Mouse (Mus musculus) small intestine, adult 2 months (tissue): Measurements from ENCODE around the gene Cbarp. TPM values are rescaled to one million over a fixed set of nuclear protein-coding genes. Genes with fewer than 3 reads are reported as not detected.

Experiments
- H3K27ac ChIP-seq: fragments of 200-500 bp; 2 replicates; pipeline ENCODE4 v1.5.1; 2012; ENCODE audit warnings: low read depth, low read length, control low read depth, inconsistent platforms; ENCODE audit not compliant: insufficient read depth
- H3K27me3 ChIP-seq: fragments of 200-500 bp; 2 replicates; pipeline ENCODE4 v1.6.1; 2012; ENCODE audit warnings: mild to moderate bottlenecking, moderate library complexity, low read length, inconsistent platforms; ENCODE audit not compliant: control insufficient read depth, insufficient read depth
- H3K36me3 ChIP-seq: fragments of 200-500 bp; 2 replicates; pipeline ENCODE4 v1.6.1; 2012; ENCODE audit warnings: mild to moderate bottlenecking, low read length, control low read depth, inconsistent platforms; ENCODE audit not compliant: control insufficient read depth, insufficient read depth
- H3K4me1 ChIP-seq: fragments of 200-500 bp; 2 replicates; pipeline ENCODE4 v1.6.1; 2012; ENCODE audit warnings: low read length, inconsistent platforms, mixed read lengths; ENCODE audit not compliant: control insufficient read depth, insufficient read depth, insufficient read length
- H3K4me3 ChIP-seq: fragments of 200-500 bp; 2 replicates; pipeline ENCODE4 v1.5.1; 2012; ENCODE audit warnings: low read depth, mild to moderate bottlenecking, control low read depth, inconsistent platforms, low read length, moderate library complexity
- CTCF ChIP-seq: fragments of 200-500 bp; IDR thresholded peaks from 2 replicates; pipeline ENCODE4 v1.5.1; 2012; ENCODE audit warnings: low read depth, mild to moderate bottlenecking, control low read depth, inconsistent platforms, low read length, moderate library complexity, mixed read lengths; ENCODE audit not compliant: insufficient replicate concordance, insufficient read length; ENCODE audit errors: extremely low read depth
- POLR2A ChIP-seq: fragments of 200-500 bp; IDR thresholded peaks from 2 replicates; pipeline ENCODE4 v1.6.1; 2012; ENCODE audit warnings: low read depth, mild to moderate bottlenecking, control low read depth, inconsistent platforms, low read length, moderate library complexity
- WGBS: fragments of 180-500 bp; shearing (Covaris S2); methylation state at CpG from one replicate; pipeline ENCODE4 v1.1.7; 2018; 5-methylcytosine and 5-hydroxymethylcytosine counted together
- polyA plus RNA-seq: library from polyadenylated mRNA; depleted of rRNA; stranded (reverse); fragments of >200 nt; gene quantifications from 2 replicates; pipeline ENCODE4 v1.2.3, GENCODE M21; 2012

Gene Cbarp
- polyA plus RNA-seq, 1 experiment = 6.6 TPM

GRCm38 (mm10) chr10:80150226-80151210 is 9.9 kb upstream of the Cbarp start:
- peaks cover 51% of the 10 kb centered on the region for H3K4me1 ChIP-seq
- no peaks in the 10 kb centered on the region for H3K27me3 ChIP-seq
- H3K36me3 ChIP-seq = peaks cover 64% of the 10 kb centered on the region
- H3K27ac ChIP-seq = peak overlapping the region; percentile 89
- no peak for TF ChIP-seq CTCF
- peak overlapping the region; percentile 97 for H3K4me3 ChIP-seq
- WGBS = 1% methylated on average over 70 of the region's 71 CpGs

GRCm38 (mm10) chr10:80149291-80150225 is 8.9 kb upstream of the Cbarp start:
- TF ChIP-seq POLR2A (peak; percentile 66; the same call in 1 of the 2 replicates), CTCF (no peak)
- peaks cover 53% of the 10 kb centered on the region for H3K4me1 ChIP-seq

GRCm38 (mm10) chr10:80148610-80149290 is 8.1 kb upstream of the Cbarp start:
- peak overlapping the region; percentile 99 for H3K27ac ChIP-seq
- 1% methylated on average over 57 of the region's 57 CpGs for WGBS
- H3K4me1 ChIP-seq = peaks cover 48% of the 10 kb centered on the region
- H3K27me3 ChIP-seq = no peaks in the 10 kb centered on the region
- peak overlapping the region; percentile 97 for H3K4me3 ChIP-seq
- H3K36me3 ChIP-seq = peaks cover 62% of the 10 kb centered on the region
- peak; percentile 46; the same call in 1 of the 2 replicates for TF ChIP-seq CTCF
- peak; percentile 54; the same call in 1 of the 2 replicates for TF ChIP-seq POLR2A

More at GRCm38 (mm10) chr10:80149291-80150225, 8.9 kb upstream of the Cbarp start:
- Histone ChIP-seq H3K27ac (peak overlapping the region; percentile 99), H3K36me3 (peaks cover 62% of the 10 kb centered on the region), H3K27me3 (no peaks in the 10 kb centered on the region), H3K4me3 (peak overlapping the region; percentile 97)
- WGBS = under 1% methylated on average over 88 of the region's 88 CpGs

GRCm38 (mm10) chr10:80147719-80148601 is 7.3 kb upstream of the Cbarp start, which contains the start of gene Midn:
Gene Midn (plus strand): TSS chr10:80148272.
- under 1% methylated on average over 42 of the region's 42 CpGs for WGBS
- Histone ChIP-seq H3K27me3 (no peaks in the 10 kb centered on the region), H3K4me3 (peak within 1 kb of the TSS; percentile 97), H3K4me1 (peaks cover 46% of the 10 kb centered on the region), H3K27ac (peak within 1 kb of the TSS; percentile 99), H3K36me3 (peaks cover 60% of the 10 kb centered on the region)
- peak; percentile 96 for TF ChIP-seq POLR2A
- TF ChIP-seq CTCF = peak; percentile 52; the same call in 1 of the 2 replicates

GRCm38 (mm10) chr10:80147146-80147718 is 6.6 kb upstream of the Cbarp start:
- no peaks in the 10 kb centered on the region for H3K27me3 ChIP-seq
- peaks cover 52% of the 10 kb centered on the region for H3K36me3 ChIP-seq
- peak overlapping the region; percentile 97 for H3K4me3 ChIP-seq
- TF ChIP-seq CTCF (no peak), POLR2A (no peak)
- H3K4me1 ChIP-seq = peaks cover 39% of the 10 kb centered on the region
- 36% methylated on average over 5 of the region's 5 CpGs for WGBS
- peak overlapping the region; percentile 99 for H3K27ac ChIP-seq
